ENCODE assay signal across 23 mouse cellular contexts in genomic region chr19:11957846-11958245, GRCm38 (mm10). TPM values are rescaled to one million over a fixed set of nuclear protein-coding genes. Genes with fewer than 3 reads are reported as not detected.
DNase-seq lines count a peak whose midpoint lies in the region; TF ChIP-seq lines count a peak whose summit lies in the region.
"Had no signal": no experiment of that assay in that cellular context is flagged by ENCODE, and none has a peak within 500 bp of the region (broad histone marks: within the 10 kb centered on the region; RNA-seq: fewer than 3 reads in every experiment).

No protein-coding gene starts in this region.

- TF ChIP-seq RAD21 in CH12.LX (IDR thresholded peaks at IDR 0.05; ENCODE audit: low read depth, low read length), result no peak

- peak overlapping the region; percentile 99 for H3K27ac ChIP-seq in CH12.LX (ENCODE audit: insufficient read depth, low read depth)
- H3K27ac ChIP-seq: embryonic facial prominence, embryonic 12.5 days; forebrain, embryonic 10.5 days; forebrain, embryonic 13.5 days; hindbrain, embryonic 10.5 days; hindbrain, embryonic 13.5 days; intestine, embryonic 15.5 days had no signal

- no peak; the same call in 1 of the 2 replicates for TF ChIP-seq EP300 in CH12.LX (IDR thresholded peaks at IDR 0.05; ENCODE audit: low read length)

- peak overlapping the region; percentile 59 for H3K9ac ChIP-seq in CH12.LX (ENCODE audit: insufficient read depth, low read depth)
- H3K9ac ChIP-seq: embryonic facial prominence, embryonic 12.5 days; forebrain, embryonic 13.5 days; heart, embryonic 12.5 days; hindbrain, embryonic 13.5 days; intestine, embryonic 15.5 days had no signal

- peaks cover 14 to 19% of the 10 kb centered on the region in 2 experiments for H3K4me1 ChIP-seq in CH12.LX (ENCODE audit: control insufficient read depth in 1 of 2, insufficient read depth in 2 of 2)
- H3K4me1 ChIP-seq: embryonic facial prominence, embryonic 12.5 days; forebrain, embryonic 10.5 days; forebrain, embryonic 13.5 days; hindbrain, embryonic 10.5 days; hindbrain, embryonic 13.5 days had no signal

- DNase-seq in heart, adult 11 months, result peak; percentile 86
- no peak for DNase-seq in heart, adult 9 months (ENCODE audit: low spot score in 2 of 2)
- no peak for DNase-seq in CH12.LX (ENCODE audit: extremely low read depth)
- peak; percentile 57 for DNase-seq in MN1 (ENCODE audit: low spot score)
- no peak for DNase-seq in thymus, postnatal 4 days
- no peak for DNase-seq in urinary bladder, adult 2 months (ENCODE audit: low spot score)
- DNase-seq: adrenal gland, postnatal 10 days; adrenal gland, postnatal 36 days; B cell, adult 2 months; cerebellum, adult 18-20 months; cerebellum, adult 9-10 months; cerebellum, postnatal 14 days; gastrocnemius, postnatal 25 days; kidney, adult 11 months; kidney, adult 8-10 months had no signal

- no peaks in the 10 kb centered on the region for H3K27me3 ChIP-seq in CH12.LX (replicated peaks)
- H3K27me3 ChIP-seq: embryonic facial prominence, embryonic 12.5 days; forebrain, embryonic 13.5 days; heart, embryonic 12.5 days; intestine, embryonic 15.5 days; Patski had no signal

- H3K4me3 ChIP-seq in CH12.LX (replicated peaks in 1 of 3; ENCODE audit: low read depth in 2 of 3, low read length in 2 of 3, poor library complexity in 1 of 3), result no peak overlapping the region
- H3K4me3 ChIP-seq: embryonic facial prominence, embryonic 12.5 days; forebrain, embryonic 10.5 days; forebrain, embryonic 13.5 days; heart, embryonic 12.5 days; hindbrain, embryonic 10.5 days; hindbrain, embryonic 13.5 days; intestine, embryonic 15.5 days had no signal

- H3K4me2 ChIP-seq in CH12.LX (ENCODE audit: insufficient read depth, low read depth, poor library complexity, severe bottlenecking), result peak overlapping the region; percentile 72
- H3K4me2 ChIP-seq: embryonic facial prominence, embryonic 12.5 days; forebrain, embryonic 13.5 days; heart, embryonic 12.5 days; hindbrain, embryonic 13.5 days; intestine, embryonic 15.5 days had no signal

- in situ Hi-C loops in CH12.LX (cut with MboI; ENCODE audit: low pct_ligation_motif_present, low pct_unique_long_range_greater_than_20kb, low sequenced_read_pairs), result loop anchor here (25.0 kb wide), 1 partner anchor 346 kb away; the partner anchor contains the start of genes Ms4a2 and Ms4a6d

- dilution Hi-C loops in CH12.LX (cut with MboI; ENCODE audit: extremely low pct_ligation_motif_present, extremely low pct_unique_long_range_greater_than_20kb, low sequenced_read_pairs), result no loop called here

- H3K36me3 ChIP-seq in CH12.LX (replicated peaks in 1 of 2; ENCODE audit: control insufficient read depth in 1 of 2, insufficient read depth in 1 of 2, low read length in 1 of 2), result no peaks in the 10 kb centered on the region
- H3K36me3 ChIP-seq: embryonic facial prominence, embryonic 12.5 days; forebrain, embryonic 10.5 days; heart, embryonic 12.5 days; hindbrain, embryonic 10.5 days; hindbrain, embryonic 13.5 days; intestine, embryonic 15.5 days had no signal

- TF ChIP-seq POLR2A in CH12.LX (IDR thresholded peaks at IDR 0.05; ENCODE audit: low read depth, low read length), result no peak

- TF ChIP-seq CTCF in CH12.LX (conservative IDR thresholded peaks at IDR 0.05 in 1 of 2, IDR thresholded peaks at IDR 0.05 in 1 of 2; ENCODE audit: low read depth in 2 of 2, low read length in 2 of 2), result no peak

- H3K9me3 ChIP-seq in CH12.LX (replicated peaks; ENCODE audit: low read length), result no peaks in the 10 kb centered on the region
- H3K9me3 ChIP-seq: embryonic facial prominence, embryonic 12.5 days; forebrain, embryonic 10.5 days; forebrain, embryonic 13.5 days; heart, embryonic 12.5 days; hindbrain, embryonic 10.5 days; hindbrain, embryonic 13.5 days; intestine, embryonic 15.5 days had no signal

- H3K79me2 ChIP-seq in CH12.LX (replicated peaks; ENCODE audit: control insufficient read depth, extremely low read depth, insufficient read depth, poor library complexity, severe bottlenecking), result no peaks in the 10 kb centered on the region

TF ChIP-seq in CH12.LX, 34 proteins besides CTCF, POLR2A, EP300 and RAD21:
- no peak for TF ChIP-seq GABPA (IDR thresholded peaks at IDR 0.05; ENCODE audit: insufficient replicate concordance, low read depth, low read length)
- TF ChIP-seq USF1 (IDR thresholded peaks at IDR 0.05; ENCODE audit: low read depth, low read length), result no peak
- TF ChIP-seq RCOR1 (conservative IDR thresholded peaks at IDR 0.05; ENCODE audit: low read depth, low read length), result no peak
- no peak for TF ChIP-seq MAZ (IDR thresholded peaks at IDR 0.05; ENCODE audit: low read depth, low read length)
- TF ChIP-seq BHLHE40 (IDR thresholded peaks at IDR 0.05; ENCODE audit: low read depth, low read length), result no peak
- no peak for TF ChIP-seq ELF1 (IDR thresholded peaks at IDR 0.05; ENCODE audit: low read depth, low read length)
- TF ChIP-seq SIN3A (IDR thresholded peaks at IDR 0.05; ENCODE audit: low read length), result peak; percentile 65
- 0 out of 2 replicates have a peak, but pooled peaks have one; percentile 2 for TF ChIP-seq MYC (IDR thresholded peaks at IDR 0.05; ENCODE audit: low read depth, low read length)
- TF ChIP-seq IRF4 (IDR thresholded peaks at IDR 0.05; ENCODE audit: low read depth, low read length), result peak; percentile 87
- TF ChIP-seq ZNF384 (IDR thresholded peaks at IDR 0.05; ENCODE audit: low read depth, low read length), result no peak
- no peak for TF ChIP-seq KAT2A (IDR thresholded peaks at IDR 0.05; ENCODE audit: insufficient replicate concordance, low read length)
- 0 out of 2 replicates have a peak, but pooled peaks have one; percentile 41 for TF ChIP-seq MXI1 (IDR thresholded peaks at IDR 0.05; ENCODE audit: low read depth, low read length)
- TF ChIP-seq USF2 (conservative IDR thresholded peaks at IDR 0.05; ENCODE audit: low read depth, low read length), result no peak
- no peak for TF ChIP-seq ZMIZ1 (IDR thresholded peaks at IDR 0.05; ENCODE audit: low read depth, low read length)
- no peak for TF ChIP-seq HCFC1 (IDR thresholded peaks at IDR 0.05; ENCODE audit: low read depth, low read length)
- no peak for TF ChIP-seq ZKSCAN1 (IDR thresholded peaks at IDR 0.05; ENCODE audit: borderline replicate concordance, low read depth, low read length)
- TF ChIP-seq TBP (conservative IDR thresholded peaks at IDR 0.05; ENCODE audit: low read depth, low read length), result 0 out of 2 replicates have a peak, but pooled peaks have one; percentile 30
- no peak for TF ChIP-seq MAX (IDR thresholded peaks at IDR 0.05; ENCODE audit: low read length)
- no peak for TF ChIP-seq PAX5 (IDR thresholded peaks at IDR 0.05; ENCODE audit: low read length)
- no peak for TF ChIP-seq JUN (IDR thresholded peaks at IDR 0.05; ENCODE audit: insufficient read depth, low read depth, low read length)
- no peak for TF ChIP-seq JUND (conservative IDR thresholded peaks at IDR 0.05; ENCODE audit: low read depth, low read length)
- peak; percentile 43; the same call in 1 of the 2 replicates for TF ChIP-seq MEF2A (IDR thresholded peaks at IDR 0.05; ENCODE audit: borderline replicate concordance, low read depth, low read length)
- no peak for TF ChIP-seq E2F4 (IDR thresholded peaks at IDR 0.05; ENCODE audit: insufficient replicate concordance, low read depth, low read length)
- no peak; the same call in 1 of the 2 replicates for TF ChIP-seq TCF12 (IDR thresholded peaks at IDR 0.05; ENCODE audit: low read depth, low read length)
- TF ChIP-seq CHD2 (IDR thresholded peaks at IDR 0.05; ENCODE audit: low read length), result no peak
- TF ChIP-seq MAFK (IDR thresholded peaks at IDR 0.05; ENCODE audit: insufficient replicate concordance, low read length), result no peak
- TF ChIP-seq ZC3H11A (IDR thresholded peaks at IDR 0.05; ENCODE audit: low read depth, low read length), result no peak
- TF ChIP-seq NRF1 (IDR thresholded peaks at IDR 0.05; ENCODE audit: low read depth, low read length), result no peak
- 0 out of 2 replicates have a peak, but pooled peaks have one; percentile 41 for TF ChIP-seq UBTF (IDR thresholded peaks at IDR 0.05; ENCODE audit: low read depth, low read length)
- TF ChIP-seq CHD1 (IDR thresholded peaks at IDR 0.05; ENCODE audit: low read depth, low read length), result no peak
- 0 out of 2 replicates have a peak, but pooled peaks have one; percentile 20 for TF ChIP-seq ETS1 (conservative IDR thresholded peaks at IDR 0.05; ENCODE audit: low read depth, low read length)
- TF ChIP-seq SMC3 (IDR thresholded peaks at IDR 0.05; ENCODE audit: low read depth, low read length), result no peak
- no peak for TF ChIP-seq NELFE (IDR thresholded peaks at IDR 0.05; ENCODE audit: low read depth, low read length)
- TF ChIP-seq POLR2AphosphoS2 (IDR thresholded peaks at IDR 0.05; ENCODE audit: low read depth, low read length), result no peak

RNA-seq across cellular contexts. Expression of gene Osbp, which starts 7.9 kb away (rescaled TPM):
- total RNA-seq in CH12.LX (2012; rRNA removed), result 17.7 and 20.6 TPM in 2 replicates
- 21.1 and 21.4 TPM in 2 replicates for total RNA-seq in CH12.LX (2014; rRNA removed)
- polyA plus RNA-seq in CH12.LX (2012; ENCODE audit: insufficient read length, low read depth), result 24.7 and 25.0 TPM in 2 replicates
- 33.2 and 35.0 TPM in 2 replicates for polyA plus RNA-seq in urinary bladder, adult 2 months (2012; rRNA removed)

RNA-seq across cellular contexts. Expression of gene Patl1, which starts 45.6 kb away (rescaled TPM):
- 8.2 and 8.5 TPM in 2 replicates for total RNA-seq in CH12.LX (2012; rRNA removed)
- 10.0 and 12.0 TPM in 2 replicates for total RNA-seq in CH12.LX (2014; rRNA removed)
- polyA plus RNA-seq in CH12.LX (2012; ENCODE audit: insufficient read length, low read depth), result 35.9 and 40.8 TPM in 2 replicates
- 17.4 and 18.4 TPM in 2 replicates for polyA plus RNA-seq in urinary bladder, adult 2 months (2012; rRNA removed)

Comparison
In these comparisons a context has a peak if more than half of its experiments do, and no peak if none do; other contexts are left out.
1. DNase-seq: peak in heart, adult 11 months (single experiment) and MN1 (single experiment); none in heart, adult 9 months (0 of 2), CH12.LX (single experiment), thymus, postnatal 4 days (single experiment) and urinary bladder, adult 2 months (single experiment).